Mouse (Mus musculus) CH12.LX (cell line): ENCODE results near the gene Hist2h2bb. TPM values are rescaled to one million over a fixed set of nuclear protein-coding genes. Genes with fewer than 3 reads are reported as not detected.
"Not testable (repeated sequence)": the region's sequence is repeated elsewhere in the genome, so short reads cannot be mapped to it uniquely, and the experiment has no call there.

Source experiments
- DNase-seq: peaks from one replicate; pipeline ENCODE4 v3.0.0-alpha.2; 2013; ENCODE audit errors: extremely low read depth
- H3K27ac ChIP-seq: 2 replicates; pipeline ENCODE4 v1.5.1; 2012; ENCODE audit warnings: low read depth, mild to moderate bottlenecking, control low read depth, moderate library complexity; ENCODE audit not compliant: insufficient read depth
- H3K27me3 ChIP-seq: replicated peaks from 2 replicates; pipeline ENCODE3; 2012; ENCODE audit warnings: inconsistent platforms
- H3K36me3 ChIP-seq, 2 experiments: replicated peaks in 1 of 2; 2 replicates each; pipeline versions ENCODE3 to v1.6.1; 2012; ENCODE audit warnings: inconsistent platforms in 1 of 2, low read length in 1 of 2, mild to moderate bottlenecking in 1 of 2, mixed read lengths in 1 of 2, moderate library complexity in 1 of 2; ENCODE audit not compliant: control insufficient read depth in 1 of 2, insufficient read depth in 1 of 2
- H3K4me1 ChIP-seq, 2 experiments: 2 replicates each; pipeline ENCODE4 v1.6.1; 2012; ENCODE audit warnings: inconsistent platforms in 1 of 2, moderate library complexity in 1 of 2; ENCODE audit not compliant: insufficient read depth in 2 of 2, control insufficient read depth in 1 of 2
- H3K4me2 ChIP-seq: 2 replicates; pipeline ENCODE4 v1.6.1; 2012; ENCODE audit warnings: low read depth, mild to moderate bottlenecking, control low read depth; ENCODE audit not compliant: poor library complexity, insufficient read depth, severe bottlenecking
- H3K4me3 ChIP-seq, 3 experiments: fragments of 150-350 bp in 1 of 3; sonication (generic) in 1 of 3; replicated peaks in 1 of 3; 2 replicates each; pipeline versions ENCODE3 to v1.5.1; 2011 to 2012; ENCODE audit warnings: low read depth in 2 of 3, low read length in 2 of 3, mild to moderate bottlenecking in 2 of 3, moderate library complexity in 2 of 3, control low read depth in 1 of 3, improper control_type of control experiment in 1 of 3, inconsistent platforms in 1 of 3, mixed read lengths in 1 of 3; ENCODE audit not compliant: poor library complexity in 1 of 3
- H3K79me2 ChIP-seq: replicated peaks from 2 replicates; pipeline ENCODE4 v1.6.1; 2012; ENCODE audit warnings: mild to moderate bottlenecking, moderate library complexity; ENCODE audit not compliant: control insufficient read depth, poor library complexity, insufficient read depth, severe bottlenecking; ENCODE audit errors: extremely low read depth
- H3K9ac ChIP-seq: 2 replicates; pipeline ENCODE4 v1.6.1; 2012; ENCODE audit warnings: low read depth, mild to moderate bottlenecking, control low read depth, moderate library complexity; ENCODE audit not compliant: insufficient read depth
- H3K9me3 ChIP-seq: replicated peaks from 2 replicates; pipeline ENCODE3; 2012; ENCODE audit warnings: low read length, inconsistent platforms, mixed read lengths
- BHLHE40 ChIP-seq: IDR thresholded peaks from 2 replicates; pipeline ENCODE4 v1.6.1; 2011; ENCODE audit warnings: mild to moderate bottlenecking, low read depth, low read length, improper control_type of control experiment
- ELF1 ChIP-seq: IDR thresholded peaks from 2 replicates; pipeline ENCODE4 v1.6.1; 2014; ENCODE audit warnings: low read depth, mild to moderate bottlenecking, inconsistent platforms, low read length, improper control_type of control experiment
- HCFC1 ChIP-seq: IDR thresholded peaks from 2 replicates; pipeline ENCODE4 v1.6.1; 2012; ENCODE audit warnings: low read depth, mild to moderate bottlenecking, inconsistent platforms, low read length, improper control_type of control experiment
- MXI1 ChIP-seq: IDR thresholded peaks from 2 replicates; pipeline ENCODE4 v1.6.1; 2011; ENCODE audit warnings: mild to moderate bottlenecking, low read depth, low read length, improper control_type of control experiment
- NELFE ChIP-seq: IDR thresholded peaks from 2 replicates; pipeline ENCODE4 v1.6.1; 2011; ENCODE audit warnings: low read depth, low read length, improper control_type of control experiment
- NRF1 ChIP-seq: IDR thresholded peaks from 2 replicates; pipeline ENCODE4 v1.6.1; 2014; ENCODE audit warnings: low read depth, mild to moderate bottlenecking, inconsistent platforms, low read length, improper control_type of control experiment, moderate library complexity
- POLR2A ChIP-seq: IDR thresholded peaks from 2 replicates; pipeline ENCODE4 v1.6.1; 2011; ENCODE audit warnings: low read depth, mild to moderate bottlenecking, improper control_type of control experiment, low read length
- POLR2AphosphoS2 ChIP-seq: IDR thresholded peaks from 2 replicates; pipeline ENCODE4 v1.6.1; 2011; ENCODE audit warnings: low read depth, low read length, improper control_type of control experiment
- TBP ChIP-seq: conservative IDR thresholded peaks from 2 replicates; pipeline ENCODE4 v1.6.1; 2011; ENCODE audit warnings: low read depth, low read length, improper control_type of control experiment
- TCF12 ChIP-seq: IDR thresholded peaks from 2 replicates; pipeline ENCODE4 v1.6.1; 2014; ENCODE audit warnings: low read depth, mild to moderate bottlenecking, inconsistent platforms, low read length, improper control_type of control experiment
- ZMIZ1 ChIP-seq: IDR thresholded peaks from 2 replicates; pipeline ENCODE4 v1.6.1; 2012; ENCODE audit warnings: low read depth, mild to moderate bottlenecking, inconsistent platforms, low read length, improper control_type of control experiment
- ZNF384 ChIP-seq: IDR thresholded peaks from 2 replicates; pipeline ENCODE4 v1.6.1; 2012; ENCODE audit warnings: low read depth, low read length, improper control_type of control experiment, inconsistent platforms
- dilution Hi-C: fragments of 300-500 bp; cut with MboI; formaldehyde crosslinking; loops from 2 replicates; pipeline ENCODE4 v1.14.3; 2020; ENCODE audit warnings: low sequenced_read_pairs; ENCODE audit not compliant: extremely low pct_unique_long_range_greater_than_20kb, extremely low pct_ligation_motif_present
- in situ Hi-C: fragments of 300-500 bp; cut with MboI; formaldehyde crosslinking; loops from 3 replicates; pipeline ENCODE4 v1.14.3; 2019; ENCODE audit warnings: low sequenced_read_pairs, low pct_ligation_motif_present, low pct_unique_long_range_greater_than_20kb, mixed read lengths
- polyA plus RNA-seq: library from polyadenylated mRNA; unstranded; fragments of >175 nt; gene quantifications from 2 replicates; pipeline ENCODE4 v1.2.1, GENCODE M21; 2012; ENCODE audit warnings: low read depth; ENCODE audit not compliant: insufficient read length
- total RNA-seq, 2 experiments: library from RNA; depleted of rRNA; stranded (reverse); fragments of 300-350 nt in 1 of 2; fragments of >200 nt in 1 of 2; gene quantifications; 2 replicates each; pipeline ENCODE4 v1.2.3; 2012 to 2014

Gene Hist2h2bb
- total and polyA plus RNA-seq, 3 experiments = 4.1 to 2,265 (median 51.9) TPM

GRCm38 (mm10) chr3:96245003-96245886, 24.3 kb upstream of the Hist2h2bb start, which contains the start of gene Hist2h2aa1:
Gene Hist2h2aa1 (plus strand): TSS chr3:96245497.
- TF ChIP-seq ZNF384 = peak; percentile 81
- peak; percentile 66; the same call in 1 of the 2 replicates for TF ChIP-seq ELF1
- peak; percentile 67 for TF ChIP-seq POLR2A
- peak; percentile 52 for TF ChIP-seq NRF1
- 0 out of 2 replicates have a peak, but pooled peaks have one; percentile 57 for TF ChIP-seq TBP
- 0 out of 2 replicates have a peak, but pooled peaks have one; percentile 35 for TF ChIP-seq NELFE
- TF ChIP-seq BHLHE40 = 0 out of 2 replicates have a peak, but pooled peaks have one; percentile 19
- peak; percentile 64 for TF ChIP-seq ZMIZ1
- TF ChIP-seq TCF12 = peak; percentile 85
- TF ChIP-seq HCFC1 = peak; percentile 11
- peak; percentile 75 for TF ChIP-seq MXI1
- H3K27me3 ChIP-seq, in situ Hi-C loops, H3K36me3 ChIP-seq, H3K79me2 ChIP-seq, H3K9me3 ChIP-seq, dilution Hi-C loops: not testable (repeated sequence)
- DNase-seq = peak; percentile 72
- H3K27ac ChIP-seq = peak within 1 kb of the TSS; percentile 95
- H3K4me1 ChIP-seq = peaks cover 10 to 36% of the 10 kb centered on the region in 2 experiments
- H3K9ac ChIP-seq = peak within 1 kb of the TSS; percentile 87
- H3K4me3 ChIP-seq = peak within 1 kb of the TSS; percentile 66 to 73 (median 69)
- peak within 1 kb of the TSS; percentile 59 for H3K4me2 ChIP-seq

GRCm38 (mm10) chr3:96246018-96246417, 23.5 kb upstream of the Hist2h2bb start:
- in situ Hi-C loops, H3K4me2 ChIP-seq, H3K79me2 ChIP-seq, H3K27me3 ChIP-seq, DNase-seq, H3K9me3 ChIP-seq, dilution Hi-C loops, H3K36me3 ChIP-seq: not testable (repeated sequence)
- Histone ChIP-seq H3K4me1 (peaks cover 10 to 36% of the 10 kb centered on the region in 2 experiments), H3K27ac (peak overlapping the region; percentile 95), H3K9ac (peak overlapping the region; percentile 62; the same call in 1 of the 2 replicates), H3K4me3 (peak overlapping the region; percentile 30 to 69 (median 33))
- TF ChIP-seq ZMIZ1 (0 out of 2 replicates have a peak, but pooled peaks have one; percentile 34), POLR2A (peak; percentile 54), POLR2AphosphoS2 (peak; percentile 76)

GRCm38 (mm10) chr3:96246427-96246856, 23.1 kb upstream of the Hist2h2bb start, which contains the start of gene Hist2h3c1:
Gene Hist2h3c1 (plus strand): TSS chr3:96246685.
- in situ Hi-C loops, H3K9me3 ChIP-seq, dilution Hi-C loops: not testable (repeated sequence)

More at GRCm38 (mm10) chr3:96246427-96246856, 23.1 kb upstream of the Hist2h2bb start, which contains the start of gene Hist2h3c1:
- H3K79me2 ChIP-seq, H3K27me3 ChIP-seq, DNase-seq, H3K36me3 ChIP-seq: not testable (repeated sequence)
- H3K27ac ChIP-seq = peak within 1 kb of the TSS; percentile 95
- H3K4me1 ChIP-seq = peaks cover 10 to 39% of the 10 kb centered on the region in 2 experiments
- H3K4me3 ChIP-seq = peak within 1 kb of the TSS; percentile 41 to 69 (median 63)
- H3K4me2 ChIP-seq = peak within 1 kb of the TSS; percentile 62
- peak within 1 kb of the TSS; percentile 89; the same call in 1 of the 2 replicates for H3K9ac ChIP-seq
